Mouse (Mus musculus) myocyte (in vitro differentiated cells): ENCODE data around the gene Rimklb.

Source experiments
- E2F4 ChIP-seq: IDR thresholded peaks from one replicate; pipeline ENCODE4 v1.6.1; 2011; ENCODE audit warnings: mild to moderate bottlenecking, control low read depth, moderate library complexity; ENCODE audit not compliant: insufficient read depth
- MAX ChIP-seq: IDR thresholded peaks from one replicate; pipeline ENCODE4 v1.6.1; 2011; ENCODE audit warnings: low read depth, mild to moderate bottlenecking, control low read depth
- POLR2A ChIP-seq: IDR thresholded peaks from one replicate; pipeline ENCODE4 v1.6.1; 2011; ENCODE audit warnings: low read depth, mild to moderate bottlenecking, control low read depth, moderate library complexity; ENCODE audit not compliant: insufficient read length
- POLR2AphosphoS2 ChIP-seq: IDR thresholded peaks from one replicate; pipeline ENCODE4 v1.6.1; 2011; ENCODE audit warnings: low read depth, control low read depth; ENCODE audit not compliant: insufficient read length
- REST ChIP-seq: IDR thresholded peaks from one replicate; pipeline ENCODE4 v1.6.1; 2011; ENCODE audit warnings: mild to moderate bottlenecking, control low read depth, moderate library complexity; ENCODE audit not compliant: insufficient read depth, insufficient read length
- SRF ChIP-seq: IDR thresholded peaks from one replicate; pipeline ENCODE4 v1.6.1; 2011; ENCODE audit warnings: low read depth; ENCODE audit not compliant: control insufficient read depth, insufficient read length
- TCF12 ChIP-seq: IDR thresholded peaks from one replicate; pipeline ENCODE4 v1.6.1; 2011; ENCODE audit warnings: mild to moderate bottlenecking, control low read depth; ENCODE audit not compliant: poor library complexity, insufficient read depth, severe bottlenecking
- TCF3 ChIP-seq: IDR thresholded peaks from one replicate; pipeline ENCODE4 v1.6.1; 2011; ENCODE audit warnings: low read depth, control low read depth; ENCODE audit not compliant: insufficient read length
- USF1 ChIP-seq: IDR thresholded peaks from one replicate; pipeline ENCODE4 v1.6.1; 2011; ENCODE audit warnings: low read depth, mild to moderate bottlenecking, control low read depth, moderate library complexity

GRCm38 (mm10) chr6:122545948-122546347 is 47.4 kb upstream of the Rimklb start:
- TF ChIP-seq POLR2A (no peak), TCF3 (no peak), TCF12 (no peak), E2F4 (no peak), USF1 (no peak), POLR2AphosphoS2 (no peak), MAX (no peak), SRF (no peak), REST (no peak)
